Mouse (Mus musculus): ENCODE data around the gene Ttc27.

GRCm38 (mm10) chr17:74752906-74753627, 35.5 kb downstream of the Ttc27 start:
- TF ChIP-seq EP300 (optimal IDR thresholded peaks at IDR 0.05): no peak
- no peak for TF ChIP-seq CTCF (IDR thresholded peaks at IDR 0.05; ENCODE audit: low read depth)
